Mouse (Mus musculus) hindbrain, embryonic 12.5 days (tissue): Measurements from ENCODE around the gene Fbxl2. TPM values are rescaled to one million over a fixed set of nuclear protein-coding genes. Genes with fewer than 3 reads are reported as not detected.
"Not testable (repeated sequence)": the region's sequence is repeated elsewhere in the genome, so short reads cannot be mapped to it uniquely, and the experiment has no call there.

Source experiments
- ATAC-seq: fragments of 200-750 bp; cut with Nextera tagmentation; 2 replicates; pipeline ENCODE4 v1.8.0; 2017; ENCODE audit warnings: moderate TSS enrichment; ENCODE audit not compliant: low FRiP score
- H3K27ac ChIP-seq: fragments of 300-500 bp; sonication (generic); 2 replicates; pipeline ENCODE4 v1.5.1; 2016; ENCODE audit warnings: mild to moderate bottlenecking
- H3K27me3 ChIP-seq: fragments of 300-500 bp; sonication (generic); 2 replicates; pipeline ENCODE4 v1.6.1; 2016; ENCODE audit warnings: mild to moderate bottlenecking
- H3K36me3 ChIP-seq: fragments of 300-500 bp; sonication (generic); 2 replicates; pipeline ENCODE4 v1.6.1; 2016; ENCODE audit warnings: mild to moderate bottlenecking
- H3K4me1 ChIP-seq: fragments of 300-500 bp; sonication (generic); 2 replicates; pipeline ENCODE4 v1.6.1; 2016
- H3K4me2 ChIP-seq: fragments of 300-500 bp; sonication (generic); replicated peaks from 2 replicates; pipeline ENCODE4 v1.6.1; 2016; ENCODE audit warnings: mild to moderate bottlenecking
- H3K4me3 ChIP-seq: fragments of 300-500 bp; sonication (generic); 2 replicates; pipeline ENCODE4 v1.5.1; 2016; ENCODE audit warnings: mild to moderate bottlenecking
- H3K9ac ChIP-seq: fragments of 300-500 bp; sonication (generic); 2 replicates; pipeline ENCODE4 v1.6.1; 2016; ENCODE audit warnings: mild to moderate bottlenecking, moderate library complexity
- H3K9me3 ChIP-seq: fragments of 300-500 bp; sonication (generic); replicated peaks from 2 replicates; pipeline ENCODE4 v1.6.1; 2016; ENCODE audit warnings: mild to moderate bottlenecking
- WGBS: fragments of 180-500 bp; shearing (Covaris S2); methylation state at CpG from one replicate; pipeline ENCODE4 v1.1.7; 2016; 5-methylcytosine and 5-hydroxymethylcytosine counted together
- polyA plus RNA-seq: library from polyadenylated mRNA; unstranded; fragments of >200 nt; fragmentation: Nextera tagmentation; extraction: Ambion mirVana; gene quantifications from 2 replicates; pipeline ENCODE4 v1.2.1, GENCODE M21; 2016

Gene Fbxl2
- polyA plus RNA-seq = 11.9 and 13.0 TPM in 2 replicates

DNA sequence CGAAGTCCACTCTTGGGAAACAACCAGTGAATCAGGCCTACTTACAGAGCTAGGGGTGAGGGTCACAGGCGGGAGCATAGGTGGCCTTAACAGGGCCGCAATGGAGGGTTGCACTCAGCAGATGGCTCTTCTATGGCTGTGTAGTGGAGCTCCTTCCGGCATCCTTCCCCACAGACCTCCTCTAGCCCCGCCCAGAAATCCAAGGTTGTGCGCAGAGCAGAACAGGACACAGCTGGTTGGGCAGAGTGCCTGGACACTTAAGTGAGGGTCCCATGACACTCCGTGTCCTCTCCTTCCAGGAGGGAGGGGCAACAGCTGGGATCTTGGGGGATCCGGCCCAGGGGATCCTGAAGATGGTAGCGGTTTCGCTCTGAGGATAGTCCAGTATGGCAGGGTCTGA, at the start of gene Fbxl2:
TSS of gene Fbxl2 (minus strand) at position 164 of the 400 bp plus-strand sequence.
- Histone ChIP-seq H3K9me3 (no peaks in the 10 kb centered on the region), H3K36me3 (no peaks in the 10 kb centered on the region), H3K4me3 (no peak within 1 kb of the TSS), H3K27me3 (no peaks in the 10 kb centered on the region), H3K4me2 (no peak within 1 kb of the TSS), H3K9ac (no peak within 1 kb of the TSS), H3K27ac (no peak within 1 kb of the TSS), H3K4me1 (no peaks in the 10 kb centered on the region; the same call in 1 of the 2 replicates)
- no peak for ATAC-seq
- 93% methylated on average over 10 of the region's 10 CpGs for WGBS

DNA sequence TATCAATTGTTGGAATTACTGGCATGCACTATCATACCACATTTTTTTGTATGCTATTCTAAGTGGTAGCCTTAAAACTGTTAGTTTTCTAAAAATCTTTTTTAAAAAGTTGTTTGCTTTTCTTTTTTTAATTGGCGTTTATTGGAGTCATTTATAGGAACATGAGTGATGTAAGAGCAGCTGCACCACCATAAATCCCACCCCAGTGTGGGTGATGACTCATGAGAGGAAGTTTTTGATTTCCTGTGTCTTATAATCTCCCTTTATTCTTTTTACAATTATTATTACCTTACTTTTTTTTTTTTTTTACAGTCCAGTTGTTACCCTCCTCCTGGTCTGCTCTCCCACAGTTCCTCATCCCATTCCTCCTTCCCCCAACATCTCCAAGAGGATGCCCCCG, 48.9 kb upstream of the Fbxl2 start:
- no peak overlapping the region for H3K4me3 ChIP-seq
- H3K9ac ChIP-seq = no peak overlapping the region
- no peaks in the 10 kb centered on the region for H3K9me3 ChIP-seq
- no peaks in the 10 kb centered on the region for H3K36me3 ChIP-seq
- H3K27me3 ChIP-seq = no peaks in the 10 kb centered on the region
- ATAC-seq = no peak
- no peaks in the 10 kb centered on the region for H3K4me1 ChIP-seq
- H3K4me2 ChIP-seq = no peak overlapping the region
- WGBS = 88% methylated on average over 2 of the region's 2 CpGs
- no peak overlapping the region for H3K27ac ChIP-seq

DNA sequence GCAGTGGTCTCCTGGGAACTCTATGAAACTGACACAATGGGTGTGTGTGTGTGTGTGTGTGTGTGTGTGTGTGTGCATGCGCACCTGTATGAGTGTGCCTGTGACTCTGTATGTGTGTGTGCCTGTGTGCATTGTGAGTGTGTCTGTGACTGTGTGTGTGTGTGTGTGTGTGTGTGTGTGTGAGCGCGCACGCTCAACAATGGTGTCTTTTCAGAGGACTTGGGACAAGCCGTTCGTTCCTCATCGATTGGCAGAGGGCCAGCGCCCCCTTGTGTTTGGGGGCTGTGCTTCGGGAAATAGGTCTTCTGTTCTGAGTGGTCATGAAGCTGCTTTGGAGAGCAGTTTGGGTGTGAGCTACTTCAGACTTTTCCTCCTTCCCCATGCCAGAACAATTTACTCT, 46.2 kb upstream of the Fbxl2 start:
- H3K4me2 ChIP-seq, H3K9ac ChIP-seq, H3K4me3 ChIP-seq, H3K27me3 ChIP-seq, H3K36me3 ChIP-seq, ATAC-seq, H3K9me3 ChIP-seq, H3K4me1 ChIP-seq, H3K27ac ChIP-seq: not testable (repeated sequence)
- WGBS = 18% methylated on average over 9 of the region's 9 CpGs

DNA sequence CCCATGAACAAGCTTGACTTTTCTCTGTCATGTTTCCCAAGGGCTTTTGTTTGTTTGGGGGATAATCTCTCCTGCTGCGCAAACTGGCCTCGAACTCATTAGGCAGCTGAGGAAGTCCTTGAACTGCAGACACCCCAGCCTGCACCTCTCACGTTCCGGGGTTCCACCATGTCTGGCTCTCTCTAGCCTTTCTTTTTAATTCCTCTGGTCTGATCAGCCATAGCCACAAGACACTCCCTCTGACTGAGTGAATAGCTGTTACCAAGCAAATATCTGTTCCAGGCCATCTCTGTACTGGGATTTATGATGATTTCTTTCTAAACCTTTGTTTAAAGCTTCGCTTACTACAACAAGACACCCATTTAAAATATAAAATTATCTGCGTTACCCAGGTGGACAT, 42.9 kb upstream of the Fbxl2 start:
- not testable (repeated sequence) for H3K27me3 ChIP-seq, H3K36me3 ChIP-seq, H3K9ac ChIP-seq, H3K4me3 ChIP-seq, H3K9me3 ChIP-seq, H3K4me2 ChIP-seq, H3K27ac ChIP-seq, ATAC-seq, H3K4me1 ChIP-seq
- WGBS = 96% methylated on average over 6 of the region's 6 CpGs

DNA sequence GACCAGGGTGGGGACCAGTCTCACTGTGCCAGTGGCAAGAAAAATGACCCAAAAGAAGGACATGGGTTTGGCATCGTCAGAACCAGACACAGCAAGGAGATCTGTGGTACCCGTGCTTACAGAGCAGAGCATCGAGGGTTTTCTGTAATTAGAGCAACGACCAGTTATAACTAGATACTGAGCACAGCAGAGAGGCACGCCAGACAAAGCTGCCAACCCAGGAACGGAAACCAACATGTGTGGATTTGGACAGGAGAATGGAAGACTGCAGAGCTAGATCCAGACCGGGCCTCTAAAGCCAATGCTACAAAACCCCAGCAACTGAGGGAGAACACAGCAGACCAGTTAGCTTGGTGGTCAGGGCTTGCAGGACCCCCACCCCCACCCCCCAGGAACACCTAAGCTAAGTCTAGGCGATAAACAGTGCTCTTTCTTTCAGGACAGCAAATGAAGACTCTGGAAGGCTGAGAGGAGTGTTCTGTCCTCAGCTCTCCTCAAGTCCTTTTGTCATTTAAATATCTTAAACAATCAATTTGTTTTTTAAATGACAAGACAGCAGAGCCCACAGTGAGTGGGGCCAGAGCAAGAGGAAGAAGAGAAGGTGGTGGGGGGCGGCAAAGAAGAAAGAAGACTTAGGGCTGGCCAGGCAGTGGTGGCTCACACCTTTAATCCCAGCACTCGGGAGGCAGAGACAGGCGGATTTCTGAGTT, 41.3 kb upstream of the Fbxl2 start:
- H3K4me2 ChIP-seq = no peak overlapping the region
- ATAC-seq = no peak
- no peaks in the 10 kb centered on the region for H3K4me1 ChIP-seq
- WGBS = 72% methylated on average over 11 of the region's 11 CpGs
- H3K9ac ChIP-seq = no peak overlapping the region
- no peak overlapping the region for H3K4me3 ChIP-seq
- H3K36me3 ChIP-seq = no peaks in the 10 kb centered on the region
- no peaks in the 10 kb centered on the region for H3K9me3 ChIP-seq
- H3K27ac ChIP-seq = no peak overlapping the region
- no peaks in the 10 kb centered on the region for H3K27me3 ChIP-seq

DNA sequence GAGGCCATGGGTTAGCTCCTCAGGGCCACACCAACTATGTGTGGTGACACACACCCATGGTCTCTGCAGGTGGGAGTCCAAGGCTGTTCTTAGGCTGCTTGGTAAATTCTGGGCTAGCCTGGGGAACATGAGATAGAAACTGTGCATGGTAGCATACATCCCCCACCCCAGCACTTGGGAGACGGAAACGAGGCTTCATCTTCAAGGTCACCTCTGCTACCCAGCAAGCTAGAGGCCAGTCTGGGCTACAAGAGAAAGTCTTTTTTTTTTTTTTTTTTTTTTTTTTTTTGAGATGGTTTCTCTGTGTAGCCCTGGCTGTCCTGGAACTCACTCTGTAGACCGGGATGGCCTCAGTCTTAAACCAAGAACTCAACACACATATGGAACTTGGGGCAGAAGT, 40.4 kb upstream of the Fbxl2 start:
- no peak overlapping the region for H3K4me3 ChIP-seq
- no peaks in the 10 kb centered on the region for H3K9me3 ChIP-seq
- H3K36me3 ChIP-seq = no peaks in the 10 kb centered on the region
- no peak overlapping the region for H3K27ac ChIP-seq
- H3K9ac ChIP-seq = no peak overlapping the region
- no peaks in the 10 kb centered on the region for H3K4me1 ChIP-seq
- WGBS = 83% methylated on average over 3 of the region's 3 CpGs
- H3K27me3 ChIP-seq = no peaks in the 10 kb centered on the region
- no peak for ATAC-seq
- no peak overlapping the region for H3K4me2 ChIP-seq

DNA sequence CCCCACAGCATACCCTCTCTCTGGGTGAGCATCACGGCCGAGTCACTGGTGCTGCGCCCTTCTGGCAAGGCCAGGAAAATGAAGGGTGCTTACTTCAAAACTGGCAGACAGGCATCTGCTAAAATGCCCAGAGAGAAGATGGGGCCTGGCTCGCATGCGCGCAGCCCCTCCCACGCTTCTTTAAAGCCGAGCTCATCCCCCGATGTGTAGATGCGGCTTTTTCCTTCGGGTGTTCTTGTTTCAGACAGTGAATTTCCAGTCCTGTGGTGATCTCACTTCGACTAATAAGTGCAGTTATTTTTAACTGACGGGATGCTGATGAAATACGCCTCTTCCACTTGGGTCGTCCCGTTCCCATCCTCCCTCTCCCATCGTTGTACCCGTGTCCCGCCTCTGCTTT, 27.7 kb upstream of the Fbxl2 start:
- Histone ChIP-seq H3K4me1 (no peaks in the 10 kb centered on the region), H3K4me2 (no peak overlapping the region), H3K27ac (no peak overlapping the region), H3K9ac (no peak overlapping the region), H3K9me3 (no peaks in the 10 kb centered on the region), H3K36me3 (no peaks in the 10 kb centered on the region), H3K27me3 (no peaks in the 10 kb centered on the region), H3K4me3 (no peak overlapping the region)
- WGBS = 87% methylated on average over 19 of the region's 19 CpGs
- no peak for ATAC-seq

DNA sequence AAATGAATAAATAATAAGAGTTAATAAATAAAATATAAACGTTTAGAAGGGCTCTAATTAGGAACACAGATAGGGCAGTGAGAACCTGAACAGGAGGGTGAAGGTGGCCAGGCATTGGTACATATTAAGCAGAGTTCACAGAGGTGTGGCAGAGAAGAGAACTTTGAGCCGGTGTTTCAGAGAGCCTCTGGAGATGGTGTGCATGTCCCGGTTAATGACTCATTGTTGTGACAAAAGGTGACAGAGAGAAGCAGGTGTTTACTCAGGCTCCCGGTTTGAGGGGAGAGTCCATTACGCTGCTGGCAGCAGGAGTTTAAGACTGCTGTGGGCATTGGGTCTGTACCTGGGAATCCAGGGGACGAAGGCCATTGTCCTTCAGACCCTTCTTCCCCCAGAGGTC, 23.4 kb upstream of the Fbxl2 start:
- ATAC-seq = no peak
- Histone ChIP-seq H3K4me2 (no peak overlapping the region), H3K9me3 (no peaks in the 10 kb centered on the region), H3K36me3 (no peaks in the 10 kb centered on the region), H3K27me3 (no peaks in the 10 kb centered on the region), H3K4me3 (no peak overlapping the region), H3K27ac (no peak overlapping the region), H3K4me1 (no peaks in the 10 kb centered on the region), H3K9ac (no peak overlapping the region)
- WGBS = 65% methylated on average over 6 of the region's 6 CpGs

DNA sequence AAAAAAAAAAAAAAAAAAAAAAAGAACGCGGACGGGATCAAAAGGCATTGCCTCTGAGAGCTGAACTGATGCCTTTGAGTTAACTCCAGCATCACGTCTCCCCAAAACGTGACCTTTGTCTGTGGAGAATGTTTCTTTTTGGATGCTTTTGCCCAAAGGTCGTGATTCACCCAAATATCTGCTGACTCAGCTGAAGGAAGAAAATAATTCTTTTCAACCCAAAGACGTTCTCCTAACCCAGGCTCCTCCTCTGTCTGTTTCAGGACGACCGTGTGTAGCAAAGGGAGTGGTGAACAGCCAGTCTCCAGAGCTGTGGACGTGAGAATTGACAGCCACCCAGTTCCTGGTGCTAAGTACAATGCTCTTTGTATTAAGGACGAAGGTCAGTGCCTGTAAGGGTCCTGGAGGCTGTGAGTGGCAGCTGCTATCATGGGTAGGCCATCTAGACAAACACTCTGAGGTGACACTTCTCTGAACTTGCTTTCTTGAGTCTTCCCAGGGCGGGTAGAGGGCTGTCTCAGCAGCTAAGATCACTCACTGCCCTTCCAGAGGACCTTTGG, 22.6 kb upstream of the Fbxl2 start:
- Histone ChIP-seq H3K27me3 (no peaks in the 10 kb centered on the region), H3K4me3 (no peak overlapping the region), H3K27ac (no peak overlapping the region), H3K9ac (no peak overlapping the region), H3K9me3 (no peaks in the 10 kb centered on the region), H3K4me2 (no peak overlapping the region), H3K36me3 (no peaks in the 10 kb centered on the region), H3K4me1 (no peaks in the 10 kb centered on the region)
- ATAC-seq = no peak
- WGBS = 58% methylated on average over 12 of the region's 12 CpGs

DNA sequence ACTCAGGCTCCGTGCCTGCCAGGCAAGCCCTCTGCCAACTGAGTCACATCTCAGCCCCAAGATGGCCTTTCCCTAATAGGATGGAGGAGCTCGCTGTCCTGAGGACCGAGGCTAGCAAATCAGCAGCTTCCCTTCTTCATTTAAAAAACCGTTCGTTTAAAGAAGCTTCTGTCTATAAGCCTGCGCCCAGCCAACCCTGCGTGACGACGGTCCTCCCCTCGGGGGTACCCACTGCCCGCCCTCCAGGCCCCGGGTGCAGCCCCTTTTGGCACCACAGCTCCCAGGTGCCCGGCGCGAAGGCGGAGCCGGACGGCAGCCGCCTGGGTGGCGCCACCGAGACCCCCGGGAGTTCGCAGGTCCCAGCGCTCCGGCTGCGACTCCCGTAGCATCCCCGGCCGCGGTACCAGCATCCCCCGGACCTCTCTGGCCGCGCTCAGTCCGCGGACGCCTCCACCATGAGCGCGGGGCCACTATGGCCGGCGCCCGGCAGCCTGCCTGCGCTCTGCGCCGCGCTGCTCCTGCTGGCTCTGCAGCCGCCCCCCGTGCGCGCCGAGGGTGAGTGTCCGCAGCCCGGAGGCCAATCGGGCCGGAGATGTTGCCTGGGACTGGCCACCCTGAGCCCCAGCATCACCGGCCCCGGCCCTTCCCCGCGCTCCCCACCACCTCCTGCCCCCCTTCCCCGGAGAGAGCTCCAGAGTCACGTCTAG, 11.3 kb upstream of the Fbxl2 start, which contains the start of gene Susd5:
TSS of gene Susd5 (plus strand) at position 51 of the 707 bp plus-strand sequence.
- H3K27me3 ChIP-seq = peaks cover 44% of the 10 kb centered on the region
- ATAC-seq = peak; percentile 71
- WGBS = under 1% methylated on average over 59 of the region's 60 CpGs
- H3K4me3 ChIP-seq = peak within 1 kb of the TSS; percentile 46
- peak within 1 kb of the TSS; percentile 68 for H3K4me2 ChIP-seq
- H3K9ac ChIP-seq = peak within 1 kb of the TSS; percentile 48; the same call in 1 of the 2 replicates
- H3K27ac ChIP-seq = no peak within 1 kb of the TSS
- 0 out of 2 replicates have a peak, but pooled peaks cover 7% of the 10 kb centered on the region for H3K4me1 ChIP-seq
- no peaks in the 10 kb centered on the region for H3K9me3 ChIP-seq
- H3K36me3 ChIP-seq = no peaks in the 10 kb centered on the region

DNA sequence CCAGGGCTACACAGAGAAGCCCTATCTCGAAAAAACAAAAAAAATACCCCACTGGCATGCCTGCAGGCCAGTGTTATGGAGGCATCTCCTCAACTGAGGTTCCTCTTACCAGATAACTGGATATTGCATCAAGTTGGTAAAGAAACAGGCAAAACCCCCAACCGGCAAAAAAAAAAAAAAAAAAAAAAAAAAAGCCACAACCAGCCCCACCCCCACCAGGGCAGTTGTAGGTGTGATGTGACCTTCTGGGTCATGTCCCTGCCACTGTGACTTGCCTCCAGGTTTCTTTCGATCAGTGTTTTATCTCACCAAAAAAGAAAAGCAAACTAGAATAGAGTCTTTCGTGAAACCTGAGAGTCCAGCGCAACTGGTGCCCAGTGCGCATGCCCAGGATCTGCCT, 6.9 kb upstream of the Fbxl2 start:
- WGBS = 79% methylated on average over 6 of the region's 6 CpGs

DNA sequence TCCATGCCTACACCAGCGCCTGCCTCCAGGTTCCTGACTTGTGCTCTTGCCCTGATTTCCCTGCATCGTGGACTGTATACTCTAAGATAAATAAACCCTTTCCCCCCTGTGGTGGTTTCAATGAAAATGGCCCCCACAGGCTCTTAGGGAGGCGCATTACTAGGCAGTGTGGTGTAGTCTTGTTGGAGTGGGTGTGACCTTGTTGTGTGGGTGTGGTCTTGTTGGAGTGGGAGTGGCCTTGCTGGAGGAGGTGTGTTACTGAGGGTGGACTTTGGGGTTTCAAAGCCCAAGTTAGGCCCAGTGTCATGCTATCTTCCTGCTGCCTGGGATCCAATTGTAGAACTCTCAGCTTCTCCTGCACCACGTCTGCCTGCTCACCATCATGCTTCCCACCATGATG, 6.0 kb upstream of the Fbxl2 start:
- H3K4me3 ChIP-seq = no peak overlapping the region
- H3K36me3 ChIP-seq = no peaks in the 10 kb centered on the region
- no peaks in the 10 kb centered on the region for H3K9me3 ChIP-seq
- H3K9ac ChIP-seq = no peak overlapping the region
- H3K27ac ChIP-seq = no peak overlapping the region
- H3K4me2 ChIP-seq = no peak overlapping the region
- WGBS = 78% methylated on average over 4 of the region's 4 CpGs
- H3K27me3 ChIP-seq = peaks cover 21% of the 10 kb centered on the region
- no peaks in the 10 kb centered on the region for H3K4me1 ChIP-seq
- ATAC-seq = no peak

More for the DNA sequence above, 6.9 kb upstream of the Fbxl2 start:
- no peak for ATAC-seq
- H3K9ac ChIP-seq = no peak overlapping the region
- no peak overlapping the region for H3K4me3 ChIP-seq
- peaks cover 29% of the 10 kb centered on the region for H3K27me3 ChIP-seq
- H3K9me3 ChIP-seq = no peaks in the 10 kb centered on the region
- H3K36me3 ChIP-seq = no peaks in the 10 kb centered on the region
- H3K4me2 ChIP-seq = no peak overlapping the region
- H3K4me1 ChIP-seq = 0 out of 2 replicates have a peak, but pooled peaks cover 7% of the 10 kb centered on the region
- no peak overlapping the region for H3K27ac ChIP-seq
